Mouse (Mus musculus): ENCODE data around the gene Timm17b. TPM values are rescaled to one million over a fixed set of nuclear protein-coding genes. Genes with fewer than 3 reads are reported as not detected.

The Timm17b gene
- polyA plus RNA-seq, 1 experiment = 36.2 TPM

DNA sequence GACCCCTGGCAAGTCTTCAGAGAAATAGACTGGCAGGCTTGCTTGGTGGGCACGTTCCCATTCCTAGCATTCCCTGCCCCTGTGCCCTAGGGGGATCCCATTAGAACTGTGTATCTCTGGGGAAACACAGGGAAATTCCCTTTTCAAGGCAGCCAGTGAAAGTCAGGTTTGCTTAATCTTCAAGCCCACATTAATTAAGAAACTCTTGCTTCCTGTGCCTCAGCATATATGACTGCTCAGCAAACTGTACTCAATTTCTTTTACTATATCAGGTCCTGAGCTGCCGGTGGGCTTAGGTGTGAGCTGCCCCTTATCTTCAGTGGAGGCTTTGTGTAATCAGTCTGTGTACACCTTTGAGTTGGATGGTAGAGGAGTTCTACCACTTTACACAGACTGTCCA is 33.4 kb upstream of the Timm17b start:
- Histone ChIP-seq H3K4me3 (ENCODE audit: extremely low read depth, insufficient read depth, insufficient read length) (no peak overlapping the region), H3K36me3 (ENCODE audit: control insufficient read depth, insufficient read depth, low read length) (peaks cover 4% of the 10 kb centered on the region), H3K27ac (ENCODE audit: insufficient read depth, low read length) (peak overlapping the region; percentile 83), H3K4me1 (ENCODE audit: control insufficient read depth, insufficient read depth, insufficient read length) (peaks cover 16% of the 10 kb centered on the region), H3K27me3 (ENCODE audit: control insufficient read depth, insufficient read depth, low read length) (no peaks in the 10 kb centered on the region)
- 29% methylated on average over 2 of the region's 2 CpGs for WGBS
- DNase-seq (ENCODE audit: low read depth in 1 of 2, low spot score in 2 of 2) = no peak
- no peak for TF ChIP-seq CTCF (IDR thresholded peaks at IDR 0.05; ENCODE audit: extremely low read depth, insufficient read depth, insufficient read length, insufficient replicate concordance)
- no peak for TF ChIP-seq POLR2A (IDR thresholded peaks at IDR 0.05; ENCODE audit: low read depth, low read length)

GRCm38 (mm10) chrX:7867141-7867540 is 32.0 kb upstream of the Timm17b start:
- WGBS = 72% methylated on average over 1 of the region's 1 CpGs
- no peaks in the 10 kb centered on the region for H3K27me3 ChIP-seq (ENCODE audit: control insufficient read depth, insufficient read depth, low read length)
- TF ChIP-seq POLR2A (IDR thresholded peaks at IDR 0.05; ENCODE audit: low read depth, low read length) (no peak), CTCF (IDR thresholded peaks at IDR 0.05; ENCODE audit: extremely low read depth, insufficient read depth, insufficient read length, insufficient replicate concordance) (no peak)
- H3K4me3 ChIP-seq (ENCODE audit: extremely low read depth, insufficient read depth, insufficient read length) = no peak overlapping the region
- H3K4me1 ChIP-seq (ENCODE audit: control insufficient read depth, insufficient read depth, insufficient read length) = peaks cover 13% of the 10 kb centered on the region
- H3K36me3 ChIP-seq (ENCODE audit: control insufficient read depth, insufficient read depth, low read length) = peaks cover 6% of the 10 kb centered on the region
- no peak overlapping the region for H3K27ac ChIP-seq (ENCODE audit: insufficient read depth, low read length)
- DNase-seq (ENCODE audit: low read depth in 1 of 2, low spot score in 2 of 2) = no peak

DNA sequence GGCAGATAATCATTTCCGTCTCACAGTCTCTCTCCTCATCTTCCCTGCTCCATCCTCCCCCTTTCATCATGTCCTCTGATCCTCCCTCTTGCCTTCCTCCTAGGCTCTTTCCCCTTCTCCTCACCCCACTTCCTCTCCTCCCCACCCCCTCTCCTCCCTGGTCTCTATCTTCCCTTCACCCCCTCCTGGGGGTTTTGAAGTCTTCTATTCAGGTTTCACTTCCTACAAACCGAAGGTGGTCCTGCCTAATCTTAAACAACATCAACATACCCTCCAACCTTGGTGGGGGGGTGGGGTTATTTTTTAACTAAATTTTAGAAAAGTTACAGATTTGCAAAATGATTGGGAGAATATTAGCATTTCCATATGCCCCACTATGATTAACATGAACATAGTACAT is 30.7 kb upstream of the Timm17b start:
- Histone ChIP-seq H3K4me3 (ENCODE audit: extremely low read depth, insufficient read depth, insufficient read length) (no peak overlapping the region), H3K36me3 (ENCODE audit: control insufficient read depth, insufficient read depth, low read length) (peaks cover 7% of the 10 kb centered on the region), H3K4me1 (ENCODE audit: control insufficient read depth, insufficient read depth, insufficient read length) (peaks cover 13% of the 10 kb centered on the region), H3K27ac (ENCODE audit: insufficient read depth, low read length) (no peak overlapping the region), H3K27me3 (ENCODE audit: control insufficient read depth, insufficient read depth, low read length) (no peaks in the 10 kb centered on the region)
- WGBS = 53% methylated on average over 2 of the region's 2 CpGs
- DNase-seq (ENCODE audit: low read depth in 1 of 2, low spot score in 2 of 2) = no peak
- no peak for TF ChIP-seq POLR2A (IDR thresholded peaks at IDR 0.05; ENCODE audit: low read depth, low read length)
- TF ChIP-seq CTCF (IDR thresholded peaks at IDR 0.05; ENCODE audit: extremely low read depth, insufficient read depth, insufficient read length, insufficient replicate concordance) = no peak

- DNase-seq (ENCODE audit: low read depth in 1 of 2, low spot score in 2 of 2) = no peak
- Histone ChIP-seq H3K27ac (ENCODE audit: insufficient read depth, low read length) (no peak overlapping the region), H3K4me1 (ENCODE audit: control insufficient read depth, insufficient read depth, insufficient read length) (peaks cover 11% of the 10 kb centered on the region), H3K4me3 (ENCODE audit: extremely low read depth, insufficient read depth, insufficient read length) (no peak overlapping the region), H3K36me3 (ENCODE audit: control insufficient read depth, insufficient read depth, low read length) (peaks cover 13% of the 10 kb centered on the region), H3K27me3 (ENCODE audit: control insufficient read depth, insufficient read depth, low read length) (no peaks in the 10 kb centered on the region)
- TF ChIP-seq POLR2A (IDR thresholded peaks at IDR 0.05; ENCODE audit: low read depth, low read length) = no peak
- TF ChIP-seq CTCF (IDR thresholded peaks at IDR 0.05; ENCODE audit: extremely low read depth, insufficient read depth, insufficient read length, insufficient replicate concordance) = no peak
- WGBS = 78% methylated on average over 3 of the region's 3 CpGs
Measured at GRCm38 (mm10) chrX:7869826-7870225, 29.3 kb upstream of the Timm17b start.

GRCm38 (mm10) chrX:7878007-7878419 is 21.1 kb upstream of the Timm17b start, which contains the start of gene Pim2:
Gene Pim2, plus strand, starts transcription at chrX:7878262.
- TF ChIP-seq CTCF (IDR thresholded peaks at IDR 0.05; ENCODE audit: extremely low read depth, insufficient read depth, insufficient read length, insufficient replicate concordance) (no peak), POLR2A (IDR thresholded peaks at IDR 0.05; ENCODE audit: low read depth, low read length) (peak; percentile 61)
- no peaks in the 10 kb centered on the region; the same call in 1 of the 2 replicates for H3K4me1 ChIP-seq (ENCODE audit: control insufficient read depth, insufficient read depth, insufficient read length)
- peak; percentile 85 for DNase-seq (ENCODE audit: low read depth in 1 of 2, low spot score in 2 of 2)
- peaks cover 7% of the 10 kb centered on the region for H3K36me3 ChIP-seq (ENCODE audit: control insufficient read depth, insufficient read depth, low read length)
- WGBS = 26% methylated on average over 37 of the region's 38 CpGs
- peak within 1 kb of the TSS; percentile 85 for H3K4me3 ChIP-seq (ENCODE audit: extremely low read depth, insufficient read depth, insufficient read length)
- H3K27me3 ChIP-seq (ENCODE audit: control insufficient read depth, insufficient read depth, low read length) = no peaks in the 10 kb centered on the region
- peak within 1 kb of the TSS; percentile 68 for H3K27ac ChIP-seq (ENCODE audit: insufficient read depth, low read length)

- Histone ChIP-seq H3K27me3 (ENCODE audit: control insufficient read depth, insufficient read depth, low read length) (no peaks in the 10 kb centered on the region), H3K4me3 (ENCODE audit: extremely low read depth, insufficient read depth, insufficient read length) (peak overlapping the region; percentile 85), H3K4me1 (ENCODE audit: control insufficient read depth, insufficient read depth, insufficient read length) (no peaks in the 10 kb centered on the region; the same call in 1 of the 2 replicates), H3K27ac (ENCODE audit: insufficient read depth, low read length) (peak overlapping the region; percentile 62), H3K36me3 (ENCODE audit: control insufficient read depth, insufficient read depth, low read length) (peaks cover 6% of the 10 kb centered on the region)
- 26% methylated on average over 21 of the region's 21 CpGs for WGBS
- no peak for DNase-seq (ENCODE audit: low read depth in 1 of 2, low spot score in 2 of 2)
- no peak for TF ChIP-seq CTCF (IDR thresholded peaks at IDR 0.05; ENCODE audit: extremely low read depth, insufficient read depth, insufficient read length, insufficient replicate concordance)
- no peak for TF ChIP-seq POLR2A (IDR thresholded peaks at IDR 0.05; ENCODE audit: low read depth, low read length)
Measured at GRCm38 (mm10) chrX:7878495-7878894, 20.7 kb upstream of the Timm17b start.

- no peaks in the 10 kb centered on the region; the same call in 1 of the 2 replicates for H3K36me3 ChIP-seq (ENCODE audit: control insufficient read depth, insufficient read depth, low read length)
- WGBS = 27% methylated on average over 11 of the region's 11 CpGs
- H3K27ac ChIP-seq (ENCODE audit: insufficient read depth, low read length) = no peak overlapping the region
- H3K27me3 ChIP-seq (ENCODE audit: control insufficient read depth, insufficient read depth, low read length) = no peaks in the 10 kb centered on the region
- H3K4me3 ChIP-seq (ENCODE audit: extremely low read depth, insufficient read depth, insufficient read length) = peak overlapping the region; percentile 18; the same call in 1 of the 2 replicates
- peak; percentile 64 to 74 for DNase-seq (ENCODE audit: low read depth in 1 of 2, low spot score in 2 of 2)
- H3K4me1 ChIP-seq (ENCODE audit: control insufficient read depth, insufficient read depth, insufficient read length) = no peaks in the 10 kb centered on the region; the same call in 1 of the 2 replicates
- no peak for TF ChIP-seq POLR2A (IDR thresholded peaks at IDR 0.05; ENCODE audit: low read depth, low read length)
- TF ChIP-seq CTCF (IDR thresholded peaks at IDR 0.05; ENCODE audit: extremely low read depth, insufficient read depth, insufficient read length, insufficient replicate concordance) = peak; percentile 32; the same call in 1 of the 2 replicates
Measured at GRCm38 (mm10) chrX:7879819-7880218, 19.3 kb upstream of the Timm17b start.
